Mouse (Mus musculus) heart, adult 2 months (tissue): ENCODE data around the gene Abca17.

ENCODE experiments used
- CTCF ChIP-seq: fragments of 200-600 bp; IDR thresholded peaks from 2 replicates; pipeline ENCODE4 v1.8.1; 2022; ENCODE audit warnings: antibody characterized with exemption, mild to moderate bottlenecking, moderate library complexity
- EP300 ChIP-seq: fragments of 200-500 bp; IDR thresholded peaks from 2 replicates; pipeline ENCODE4 v1.6.1; 2011; ENCODE audit warnings: low read depth, low read length, control low read depth; ENCODE audit not compliant: insufficient read depth

DNA sequence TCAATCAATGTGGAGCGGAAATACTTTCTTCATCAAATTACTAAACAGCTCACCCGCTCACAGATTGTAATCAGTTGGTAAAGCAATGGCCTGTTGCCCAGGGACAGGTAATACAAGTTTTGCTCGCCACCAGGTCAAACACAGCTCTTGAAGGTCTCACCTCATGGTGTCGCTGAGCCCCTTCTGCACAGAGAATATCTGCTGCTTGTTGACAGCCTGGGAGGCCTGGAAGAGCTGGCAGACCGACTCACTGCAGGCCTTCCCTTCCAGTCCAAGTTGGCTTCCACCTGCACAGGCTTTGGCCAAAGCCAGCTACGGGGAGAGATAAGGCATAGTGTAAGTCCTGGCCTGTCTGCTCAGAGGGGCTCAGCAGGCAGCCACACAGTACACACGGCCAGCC, 113.9 kb downstream of the Abca17 start:
- TF ChIP-seq EP300 (peak; percentile 57; the same call in 1 of the 2 replicates), CTCF (peak; percentile 59)
